Mouse (Mus musculus) mature B cell (primary cell): ENCODE data around the gene Gm21719.
"Not testable (repeated sequence)": the region's sequence is repeated elsewhere in the genome, so short reads cannot be mapped to it uniquely, and the experiment has no call there.

ENCODE experiments used
- in situ Hi-C: fragments of 300-500 bp; cut with MboI; formaldehyde crosslinking; loops from 2 replicates; pipeline ENCODE4 v1.14.3; 2019

The Gm21719 gene

DNA sequence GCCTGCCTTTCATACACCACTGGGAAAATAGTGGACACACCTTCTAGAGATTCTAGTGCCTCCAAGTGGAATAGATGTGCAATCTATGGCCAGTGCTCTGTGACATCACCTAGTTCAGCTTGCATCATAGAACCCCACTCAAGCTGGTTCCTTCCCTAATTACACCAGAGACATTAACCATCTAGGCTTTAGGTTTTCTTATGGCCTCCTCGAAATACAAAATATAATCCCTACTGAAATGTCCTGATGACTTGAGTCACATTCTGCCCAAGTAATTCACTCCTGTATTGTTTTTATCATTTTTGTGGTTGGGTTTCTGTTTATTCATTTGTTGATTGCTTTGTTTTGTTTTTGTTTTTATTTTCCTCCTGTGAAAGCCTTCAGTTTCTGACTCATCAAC lies at the start of gene Gm21719:
Gene Gm21719, minus strand, starts transcription at position 101 of the 400 bp plus-strand sequence.
- in situ Hi-C loops, result not testable (repeated sequence)
